Mouse (Mus musculus): ENCODE measurements around the gene Capn10.

The Capn10 gene

GRCm38 (mm10) chr1:92979073-92979602 is 45.0 kb downstream of the Capn10 start:
- peak in 1 of 2 experiments; percentile 17 for DNase-seq

- DNase-seq = peak; percentile 53 to 63
Observed at GRCm38 (mm10) chr1:92981056-92981845, 47.1 kb downstream of the Capn10 start.

- no peak for DNase-seq
Observed at GRCm38 (mm10) chr1:92982931-92983605, 48.9 kb downstream of the Capn10 start.

- no peak for DNase-seq
Observed at GRCm38 (mm10) chr1:92984999-92985398, 50.8 kb downstream of the Capn10 start.

- no peak for DNase-seq
Observed at GRCm38 (mm10) chr1:92988894-92989293, 54.7 kb downstream of the Capn10 start.

GRCm38 (mm10) chr1:92989891-92990290 is 55.7 kb downstream of the Capn10 start:
- DNase-seq = no peak

- DNase-seq = peak in 1 of 2 experiments; percentile 16
Observed at GRCm38 (mm10) chr1:92992214-92992855, 58.2 kb downstream of the Capn10 start.

- DNase-seq = peak in 1 of 2 experiments; percentile 11
Observed at GRCm38 (mm10) chr1:92992880-92993279, 58.7 kb downstream of the Capn10 start.
